Mouse (Mus musculus) ES-Bruce4 (cell line): ENCODE measurements around the gene Ltf. TPM values are rescaled to one million over a fixed set of nuclear protein-coding genes. Genes with fewer than 3 reads are reported as not detected.

Source experiments
- H3K27ac ChIP-seq: 2 replicates; pipeline ENCODE4 v1.5.1; 2012; ENCODE audit warnings: low read length, inconsistent platforms; ENCODE audit not compliant: insufficient read depth
- H3K27me3 ChIP-seq: 2 replicates; pipeline ENCODE4 v1.6.1; 2012; ENCODE audit warnings: mild to moderate bottlenecking, low read length, inconsistent platforms; ENCODE audit not compliant: control insufficient read depth, poor library complexity, insufficient read depth, severe bottlenecking
- H3K36me3 ChIP-seq: 2 replicates; pipeline ENCODE4 v1.6.1; 2012; ENCODE audit warnings: inconsistent platforms, mild to moderate bottlenecking, low read length, moderate library complexity; ENCODE audit not compliant: control insufficient read depth, poor library complexity, insufficient read depth, severe bottlenecking
- H3K4me1 ChIP-seq: one replicate; pipeline ENCODE4 v1.8.1; 2011; ENCODE audit warnings: low read length; ENCODE audit not compliant: control insufficient read depth, insufficient read depth
- H3K4me3 ChIP-seq: 2 replicates; pipeline ENCODE4 v1.5.1; 2011; ENCODE audit warnings: low read depth, mild to moderate bottlenecking, low read length
- H3K9ac ChIP-seq: 2 replicates; pipeline ENCODE4 v1.6.1; 2012; ENCODE audit warnings: low read depth, mild to moderate bottlenecking, inconsistent platforms; ENCODE audit not compliant: poor library complexity, severe bottlenecking
- H3K9me3 ChIP-seq: replicated peaks from 2 replicates; pipeline ENCODE4 v1.6.1; 2012; ENCODE audit warnings: mild to moderate bottlenecking, low read length, inconsistent platforms; ENCODE audit not compliant: control insufficient read depth, poor library complexity, insufficient read depth, severe bottlenecking
- CTCF ChIP-seq: IDR thresholded peaks from one replicate; pipeline ENCODE4 v1.8.1; 2011; ENCODE audit warnings: low read depth, low read length
- EP300 ChIP-seq: IDR thresholded peaks from 2 replicates; pipeline ENCODE4 v1.6.1; 2011; ENCODE audit warnings: low read depth, low read length; ENCODE audit not compliant: insufficient read depth
- POLR2A ChIP-seq: IDR thresholded peaks from one replicate; pipeline ENCODE4 v1.8.1; 2011; ENCODE audit warnings: low read length; ENCODE audit not compliant: insufficient read depth
- polyA plus RNA-seq: library from polyadenylated mRNA; stranded (reverse); fragments of >200 nt; gene quantifications from 2 replicates; pipeline ENCODE4 v1.2.4, GENCODE M21; 2011; ENCODE audit warnings: low read depth; ENCODE audit not compliant: missing spikeins, insufficient read depth, insufficient read length

Gene Ltf
- polyA plus RNA-seq, 1 experiment = not detected

GRCm38 (mm10) chr9:111054923-111055322, 35.9 kb downstream of the Ltf start:
- Histone ChIP-seq H3K4me1 (peaks cover 1% of the 10 kb centered on the region), H3K9me3 (no peaks in the 10 kb centered on the region), H3K4me3 (no peak overlapping the region), H3K27ac (no peak overlapping the region), H3K36me3 (no peaks in the 10 kb centered on the region), H3K9ac (no peak overlapping the region), H3K27me3 (no peaks in the 10 kb centered on the region)
- TF ChIP-seq POLR2A = no peak
- no peak for TF ChIP-seq EP300
- no peak for TF ChIP-seq CTCF

- Histone ChIP-seq H3K4me1 (peaks cover 1% of the 10 kb centered on the region), H3K36me3 (no peaks in the 10 kb centered on the region), H3K9me3 (no peaks in the 10 kb centered on the region), H3K4me3 (no peak overlapping the region), H3K27ac (no peak overlapping the region), H3K9ac (no peak overlapping the region), H3K27me3 (no peaks in the 10 kb centered on the region)
- no peak for TF ChIP-seq POLR2A
These were observed 36.9 kb downstream of the Ltf start for GRCm38 (mm10) chr9:111055800-111056518.

- no peak overlapping the region for H3K27ac ChIP-seq
- no peak overlapping the region for H3K9ac ChIP-seq
- H3K4me3 ChIP-seq = no peak overlapping the region
These were observed 37.4 kb downstream of the Ltf start for GRCm38 (mm10) chr9:111056519-111056797.

GRCm38 (mm10) chr9:111056798-111057543, 37.9 kb downstream of the Ltf start, which contains the start of gene Ccrl2:
Gene Ccrl2, minus strand, starts transcription at chr9:111057519.
- peaks cover 1% of the 10 kb centered on the region for H3K4me1 ChIP-seq
- H3K9me3 ChIP-seq = no peaks in the 10 kb centered on the region
- TF ChIP-seq POLR2A = no peak
- no peak for TF ChIP-seq CTCF
- no peak for TF ChIP-seq EP300
- no peak within 1 kb of the TSS for H3K9ac ChIP-seq
- H3K36me3 ChIP-seq = no peaks in the 10 kb centered on the region
- no peaks in the 10 kb centered on the region for H3K27me3 ChIP-seq
- no peak within 1 kb of the TSS for H3K27ac ChIP-seq
- H3K4me3 ChIP-seq = no peak within 1 kb of the TSS

More at GRCm38 (mm10) chr9:111056519-111056797, 37.4 kb downstream of the Ltf start:
- Histone ChIP-seq H3K27me3 (no peaks in the 10 kb centered on the region), H3K4me1 (peaks cover 1% of the 10 kb centered on the region), H3K9me3 (no peaks in the 10 kb centered on the region), H3K36me3 (no peaks in the 10 kb centered on the region)
- TF ChIP-seq CTCF (no peak), EP300 (no peak), POLR2A (no peak)

GRCm38 (mm10) chr9:111057544-111058370, 38.7 kb downstream of the Ltf start:
- Histone ChIP-seq H3K36me3 (no peaks in the 10 kb centered on the region), H3K27ac (no peak overlapping the region), H3K27me3 (no peaks in the 10 kb centered on the region), H3K4me1 (peaks cover 1% of the 10 kb centered on the region), H3K4me3 (no peak overlapping the region), H3K9ac (no peak overlapping the region), H3K9me3 (no peaks in the 10 kb centered on the region)
- TF ChIP-seq EP300 = no peak
- no peak for TF ChIP-seq POLR2A
- TF ChIP-seq CTCF = no peak
